Mouse (Mus musculus) midbrain, embryonic 15.5 days (tissue): ENCODE measurements around the gene Jag1. TPM values are rescaled to one million over a fixed set of nuclear protein-coding genes. Genes with fewer than 3 reads are reported as not detected.
A peak's percentile ranks its signal among the peaks of the same experiment; 100 is the strongest.

Experiments
- ATAC-seq: fragments of 200-750 bp; cut with Nextera tagmentation; replicated peaks from 2 replicates; pipeline ENCODE4 v1.8.0; 2017; ENCODE audit warnings: moderate TSS enrichment
- H3K27ac ChIP-seq: fragments of 300-500 bp; sonication (generic); 2 replicates; pipeline ENCODE4 v1.5.1; 2015; ENCODE audit warnings: mild to moderate bottlenecking, inconsistent platforms
- H3K27me3 ChIP-seq: fragments of 300-500 bp; sonication (generic); replicated peaks from 2 replicates; pipeline ENCODE4 v1.6.1; 2015; ENCODE audit warnings: inconsistent platforms
- H3K36me3 ChIP-seq: fragments of 300-500 bp; sonication (generic); replicated peaks from 2 replicates; pipeline ENCODE4 v1.6.1; 2015; ENCODE audit warnings: inconsistent platforms
- H3K4me1 ChIP-seq: fragments of 300-500 bp; sonication (generic); 2 replicates; pipeline ENCODE4 v1.6.1; 2015; ENCODE audit warnings: inconsistent platforms
- H3K4me2 ChIP-seq: fragments of 300-500 bp; sonication (generic); 2 replicates; pipeline ENCODE4 v1.6.1; 2015; ENCODE audit warnings: inconsistent platforms, mild to moderate bottlenecking, moderate library complexity
- H3K4me3 ChIP-seq: fragments of 300-500 bp; sonication (generic); 2 replicates; pipeline ENCODE4 v1.5.1; 2015; ENCODE audit warnings: mild to moderate bottlenecking, inconsistent platforms
- H3K9ac ChIP-seq: fragments of 300-500 bp; sonication (generic); 2 replicates; pipeline ENCODE4 v1.6.1; 2015; ENCODE audit warnings: mild to moderate bottlenecking, inconsistent platforms
- H3K9me3 ChIP-seq: fragments of 300-500 bp; sonication (generic); 2 replicates; pipeline ENCODE4 v1.6.1; 2016; ENCODE audit warnings: inconsistent platforms
- WGBS: fragments of 180-500 bp; shearing (Covaris S2); methylation state at CpG from one replicate; pipeline ENCODE4 v1.1.7; 2015; ENCODE audit warnings: mixed read lengths; 5-methylcytosine and 5-hydroxymethylcytosine counted together
- polyA plus RNA-seq: library from polyadenylated mRNA; unstranded; fragments of >200 nt; fragmentation: Nextera tagmentation; extraction: Ambion mirVana; gene quantifications from 2 replicates; pipeline ENCODE4 v1.2.1, GENCODE M21; 2015

Gene Jag1
- polyA plus RNA-seq, 1 experiment from 2014 or later, result 11.7 TPM

GRCm38 (mm10) chr2:137115241-137116024 is 1.0 kb downstream of the Jag1 start:
- Histone ChIP-seq H3K9ac (peak overlapping the region; percentile 54), H3K27ac (peak overlapping the region; percentile 76), H3K27me3 (peaks cover 5% of the 10 kb centered on the region), H3K4me1 (peaks cover 54% of the 10 kb centered on the region), H3K4me3 (peak overlapping the region; percentile 66), H3K36me3 (no peaks in the 10 kb centered on the region), H3K9me3 (no peaks in the 10 kb centered on the region), H3K4me2 (peak overlapping the region; percentile 91)
- ATAC-seq, result no peak
- WGBS, result under 1% methylated on average over 40 of the region's 40 CpGs

GRCm38 (mm10) chr2:137114248-137115096 is 2.0 kb downstream of the Jag1 start:
- no peaks in the 10 kb centered on the region for H3K9me3 ChIP-seq
- H3K27ac ChIP-seq, result peak overlapping the region; percentile 55
- no peaks in the 10 kb centered on the region for H3K36me3 ChIP-seq
- peak overlapping the region; percentile 91 for H3K4me2 ChIP-seq
- under 1% methylated on average over 47 of the region's 51 CpGs for WGBS
- peaks cover 64% of the 10 kb centered on the region for H3K4me1 ChIP-seq
- H3K9ac ChIP-seq, result peak overlapping the region; percentile 54
- peak; percentile 53 for ATAC-seq
- H3K27me3 ChIP-seq, result peaks cover 5% of the 10 kb centered on the region
- peak overlapping the region; percentile 66 for H3K4me3 ChIP-seq

- Histone ChIP-seq H3K27me3 (no peaks in the 10 kb centered on the region), H3K4me1 (peaks cover 69% of the 10 kb centered on the region), H3K4me2 (peak overlapping the region; percentile 91), H3K4me3 (peak overlapping the region; percentile 66), H3K36me3 (no peaks in the 10 kb centered on the region), H3K27ac (peak overlapping the region; percentile 55; the same call in 1 of the 2 replicates), H3K9me3 (no peaks in the 10 kb centered on the region), H3K9ac (no peak overlapping the region; the same call in 1 of the 2 replicates)
- 4% methylated on average over 12 of the region's 12 CpGs for WGBS
- ATAC-seq, result no peak
Measured at GRCm38 (mm10) chr2:137113288-137114061, 3.0 kb downstream of the Jag1 start.

- ATAC-seq, result peak; percentile 6; the same call in 1 of the 2 replicates
- no peaks in the 10 kb centered on the region for H3K27me3 ChIP-seq
- peak overlapping the region; percentile 23; the same call in 1 of the 2 replicates for H3K4me2 ChIP-seq
- H3K36me3 ChIP-seq, result no peaks in the 10 kb centered on the region
- 20% methylated on average over 4 of the region's 4 CpGs for WGBS
- peaks cover 68% of the 10 kb centered on the region for H3K4me1 ChIP-seq
- no peak overlapping the region for H3K27ac ChIP-seq
- H3K9ac ChIP-seq, result no peak overlapping the region
- no peak overlapping the region for H3K4me3 ChIP-seq
- no peaks in the 10 kb centered on the region for H3K9me3 ChIP-seq
Measured at GRCm38 (mm10) chr2:137110214-137110898, 6.1 kb downstream of the Jag1 start.

GRCm38 (mm10) chr2:137109321-137110213 is 6.9 kb downstream of the Jag1 start:
- H3K27me3 ChIP-seq, result no peaks in the 10 kb centered on the region
- H3K9me3 ChIP-seq, result no peaks in the 10 kb centered on the region
- no peak overlapping the region for H3K27ac ChIP-seq
- no peak overlapping the region for H3K9ac ChIP-seq
- WGBS, result 14% methylated on average over 15 of the region's 15 CpGs
- H3K4me2 ChIP-seq, result peak overlapping the region; percentile 23; the same call in 1 of the 2 replicates
- H3K36me3 ChIP-seq, result no peaks in the 10 kb centered on the region
- peak; percentile 63 for ATAC-seq
- no peak overlapping the region for H3K4me3 ChIP-seq
- peaks cover 60% of the 10 kb centered on the region for H3K4me1 ChIP-seq

GRCm38 (mm10) chr2:137107946-137108345 is 8.5 kb downstream of the Jag1 start:
- Histone ChIP-seq H3K4me1 (peaks cover 47% of the 10 kb centered on the region), H3K4me2 (no peak overlapping the region), H3K36me3 (no peaks in the 10 kb centered on the region), H3K4me3 (no peak overlapping the region), H3K9ac (no peak overlapping the region), H3K27ac (no peak overlapping the region), H3K9me3 (no peaks in the 10 kb centered on the region), H3K27me3 (no peaks in the 10 kb centered on the region)
- ATAC-seq, result no peak
- WGBS, result 54% methylated on average over 8 of the region's 8 CpGs

GRCm38 (mm10) chr2:137107203-137107602 is 9.2 kb downstream of the Jag1 start:
- H3K9me3 ChIP-seq, result no peaks in the 10 kb centered on the region
- WGBS, result 49% methylated on average over 4 of the region's 4 CpGs
- no peak overlapping the region for H3K4me2 ChIP-seq
- H3K4me3 ChIP-seq, result no peak overlapping the region
- no peak for ATAC-seq
- H3K36me3 ChIP-seq, result no peaks in the 10 kb centered on the region
- no peak overlapping the region for H3K27ac ChIP-seq
- peaks cover 39% of the 10 kb centered on the region for H3K4me1 ChIP-seq
- no peak overlapping the region for H3K9ac ChIP-seq
- no peaks in the 10 kb centered on the region for H3K27me3 ChIP-seq

- Histone ChIP-seq H3K4me3 (no peak overlapping the region), H3K36me3 (no peaks in the 10 kb centered on the region), H3K9me3 (no peaks in the 10 kb centered on the region), H3K27me3 (no peaks in the 10 kb centered on the region), H3K4me1 (peaks cover 8% of the 10 kb centered on the region; the same call in 1 of the 2 replicates), H3K27ac (no peak overlapping the region), H3K4me2 (no peak overlapping the region), H3K9ac (no peak overlapping the region)
- WGBS, result 27% methylated on average over 5 of the region's 5 CpGs
- ATAC-seq, result peak; percentile 68
Measured at GRCm38 (mm10) chr2:137101074-137101473, 15.4 kb downstream of the Jag1 start.

- Histone ChIP-seq H3K9me3 (no peaks in the 10 kb centered on the region), H3K27me3 (no peaks in the 10 kb centered on the region), H3K4me1 (peaks cover 8% of the 10 kb centered on the region; the same call in 1 of the 2 replicates), H3K9ac (no peak overlapping the region), H3K27ac (no peak overlapping the region), H3K36me3 (no peaks in the 10 kb centered on the region), H3K4me2 (no peak overlapping the region), H3K4me3 (no peak overlapping the region)
- WGBS, result 6% methylated on average over 6 of the region's 6 CpGs
- no peak for ATAC-seq
Measured at GRCm38 (mm10) chr2:137099211-137099734, 17.2 kb downstream of the Jag1 start.

GRCm38 (mm10) chr2:137098269-137099035 is 18.0 kb downstream of the Jag1 start:
- no peak overlapping the region for H3K4me3 ChIP-seq
- no peak for ATAC-seq
- H3K36me3 ChIP-seq, result no peaks in the 10 kb centered on the region
- H3K27ac ChIP-seq, result no peak overlapping the region
- H3K4me1 ChIP-seq, result peaks cover 8% of the 10 kb centered on the region; the same call in 1 of the 2 replicates
- no peak overlapping the region for H3K4me2 ChIP-seq
- 22% methylated on average over 11 of the region's 11 CpGs for WGBS
- no peak overlapping the region for H3K9ac ChIP-seq
- H3K27me3 ChIP-seq, result no peaks in the 10 kb centered on the region
- H3K9me3 ChIP-seq, result no peaks in the 10 kb centered on the region
